Mouse (Mus musculus) thymus, postnatal 0 days (tissue): ENCODE data around the gene 4833423E24Rik. TPM values are rescaled to one million over a fixed set of nuclear protein-coding genes. Genes with fewer than 3 reads are reported as not detected.

ENCODE experiments used
- DNase-seq: peaks from one replicate; pipeline ENCODE4 v3.0.0-alpha.2; 2015; ENCODE audit warnings: low spot score
- polyA plus RNA-seq: library from polyadenylated mRNA; unstranded; fragments of >200 nt; fragmentation: Nextera tagmentation; extraction: Ambion mirVana; gene quantifications from 2 replicates; pipeline ENCODE4 v1.2.1, GENCODE M21; 2015

The 4833423E24Rik gene
- 1.6 and 1.8 TPM in 2 replicates for polyA plus RNA-seq

GRCm38 (mm10) chr2:85518879-85519278 lies at the start of gene 4833423E24Rik:
TSS of gene 4833423E24Rik (minus strand) at chr2:85519024.
- DNase-seq = no peak

- peak; percentile 17 for DNase-seq
Observed at GRCm38 (mm10) chr2:85561187-85561586, 42.4 kb upstream of the 4833423E24Rik start.

DNA sequence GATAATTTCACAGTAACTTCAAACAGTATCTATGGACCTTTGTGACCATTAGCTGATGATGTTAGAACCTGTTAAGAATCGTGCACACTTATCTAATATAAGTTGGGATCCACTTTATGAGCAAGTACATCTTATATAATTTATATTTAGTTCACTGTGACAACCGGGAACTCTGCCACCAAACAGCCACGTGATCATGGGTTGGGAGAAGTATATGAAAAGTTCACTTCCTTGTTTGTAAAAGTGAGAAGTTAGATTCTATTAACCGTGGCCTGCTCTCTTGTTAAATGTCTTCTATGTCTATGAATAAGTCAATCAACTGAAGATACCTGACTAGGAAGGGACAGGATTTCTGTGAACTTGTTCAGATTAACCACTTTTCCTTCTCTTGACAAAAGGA lies 41.4 kb upstream of the 4833423E24Rik start:
- DNase-seq = no peak

DNA sequence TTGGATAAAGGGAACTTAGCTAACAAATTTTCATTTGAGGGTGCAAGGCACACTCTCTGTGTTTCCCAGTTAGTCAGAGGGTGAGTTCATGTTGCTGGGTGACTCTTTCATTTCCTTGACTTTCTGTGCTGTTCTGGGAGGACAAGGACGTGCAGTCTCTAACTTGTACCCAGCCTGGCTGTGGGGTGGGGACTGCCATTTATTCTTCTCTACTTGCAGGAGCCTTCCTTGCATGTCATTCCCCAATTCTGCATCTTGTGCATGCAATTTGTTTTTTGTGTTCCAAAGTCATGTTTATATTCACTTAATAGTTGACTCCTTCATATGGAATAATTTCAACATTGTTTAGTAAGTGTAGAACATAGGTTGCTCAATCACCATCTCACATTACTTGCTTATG lies 36.0 kb upstream of the 4833423E24Rik start:
- DNase-seq = no peak

GRCm38 (mm10) chr2:85533934-85534333 lies 15.1 kb upstream of the 4833423E24Rik start:
- DNase-seq = no peak

DNA sequence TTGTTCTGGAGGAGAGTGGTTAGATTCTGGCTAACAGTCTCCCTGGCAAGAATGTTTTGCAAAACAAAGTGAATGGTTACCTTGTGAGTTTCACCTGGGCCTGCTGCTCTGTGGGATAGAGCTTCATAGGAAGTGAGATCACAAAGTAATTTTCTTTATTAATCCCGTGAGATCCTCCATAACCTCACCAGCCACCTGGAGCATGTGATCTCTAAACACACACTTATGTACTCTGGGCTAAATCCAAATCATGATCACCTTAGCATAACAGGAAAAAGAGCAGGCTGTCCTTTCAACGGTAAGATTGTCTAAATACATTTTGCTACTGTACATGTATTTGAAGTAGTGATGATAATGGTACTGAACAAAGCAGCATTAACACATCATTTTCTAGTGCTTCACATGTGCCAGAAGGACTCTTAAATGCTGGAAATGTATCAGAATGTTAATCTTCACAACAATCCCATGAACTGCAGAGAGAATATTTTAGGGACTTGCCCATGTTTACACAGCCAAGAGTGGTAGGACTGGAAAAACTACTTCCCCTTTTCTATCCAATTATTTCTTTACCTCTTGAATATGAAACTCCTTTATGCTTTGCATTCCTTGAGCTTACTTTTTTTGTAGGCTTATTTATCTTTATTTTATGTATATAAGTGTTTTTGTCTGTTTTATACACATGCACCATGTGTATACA lies 13.4 kb upstream of the 4833423E24Rik start:
- no peak for DNase-seq

DNA sequence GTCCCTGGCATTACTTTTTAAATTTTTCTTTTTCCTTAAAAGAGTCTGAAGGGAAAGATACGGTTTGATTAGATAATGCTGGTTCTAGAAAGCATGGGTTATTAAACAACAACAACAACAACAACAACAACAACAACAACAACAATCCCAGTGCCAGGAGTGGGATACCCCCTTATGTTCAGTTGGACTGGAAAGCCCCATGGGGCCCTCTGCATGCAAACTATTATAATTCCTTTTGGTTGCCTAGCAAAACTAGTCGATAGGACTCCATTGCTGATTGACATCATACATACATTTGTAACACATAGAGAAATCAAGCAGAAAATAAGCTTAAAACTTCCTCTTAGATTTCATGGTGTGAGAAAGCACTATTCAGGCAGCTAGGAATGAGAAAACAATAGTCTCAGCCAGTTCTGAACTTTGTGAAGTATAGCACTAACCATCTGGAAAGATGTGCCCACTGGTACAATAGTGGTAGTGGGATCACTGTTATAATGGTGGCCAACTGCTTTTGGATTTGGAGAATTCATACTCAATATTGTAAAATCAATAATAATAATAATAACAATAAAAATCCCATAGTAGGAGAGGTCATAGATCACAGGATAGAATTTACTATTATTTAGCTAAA lies 4.2 kb upstream of the 4833423E24Rik start:
- DNase-seq = no peak

DNA sequence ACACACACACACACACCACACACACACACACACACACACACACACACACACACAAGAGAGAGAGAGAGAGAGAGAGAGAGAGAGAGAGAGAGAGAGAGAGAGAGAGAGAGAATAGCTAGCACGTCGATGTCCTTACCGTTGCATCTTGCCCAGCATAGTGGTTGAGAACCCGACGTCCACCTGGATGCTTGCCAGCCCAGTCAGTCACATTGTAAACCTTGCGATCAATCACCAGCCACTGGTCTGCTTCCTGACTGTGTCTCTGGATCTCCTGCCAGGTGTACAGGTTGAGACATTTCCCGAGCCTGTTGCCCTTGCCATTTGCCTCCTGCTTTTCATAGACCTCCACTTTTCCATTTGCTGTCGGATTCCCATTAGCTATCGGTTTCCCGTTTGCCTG lies 532 bp downstream of the 4833423E24Rik start:
- no peak for DNase-seq

GRCm38 (mm10) chr2:85510376-85510775 lies 8.4 kb downstream of the 4833423E24Rik start:
- no peak for DNase-seq

GRCm38 (mm10) chr2:85490396-85490795 lies 28.4 kb downstream of the 4833423E24Rik start:
- no peak for DNase-seq

- no peak for DNase-seq
Observed at GRCm38 (mm10) chr2:85466801-85467325, 52.0 kb downstream of the 4833423E24Rik start.

GRCm38 (mm10) chr2:85443539-85443938 lies 75.3 kb downstream of the 4833423E24Rik start, which contains the start of gene Olfr995:
TSS of gene Olfr995 (minus strand) at chr2:85443639.
- no peak for DNase-seq

- DNase-seq = no peak
Observed at GRCm38 (mm10) chr2:85442546-85442945, 76.3 kb downstream of the 4833423E24Rik start.

GRCm38 (mm10) chr2:85436351-85436750 lies 82.5 kb downstream of the 4833423E24Rik start, which contains the start of gene Olfr994:
TSS of gene Olfr994 (minus strand) at chr2:85436451.
- DNase-seq = no peak

Other genes with a start within 250 kb of the 4833423E24Rik start
- not detected in 2 replicates for gene Olfr987, start 179.7 kb downstream of the 4833423E24Rik start, polyA plus RNA-seq
- not detected in 2 replicates for gene Olfr988, start 155.8 kb downstream of the 4833423E24Rik start, polyA plus RNA-seq
- gene Olfr992, start 109.6 kb downstream of the 4833423E24Rik start, polyA plus RNA-seq = not detected in 2 replicates
- gene Olfr993, start 104.1 kb downstream of the 4833423E24Rik start, polyA plus RNA-seq = not detected in 2 replicates
- gene Olfr994, start 82.6 kb downstream of the 4833423E24Rik start, polyA plus RNA-seq = not detected in 2 replicates
- gene Olfr995, start 75.4 kb downstream of the 4833423E24Rik start, polyA plus RNA-seq = not detected in 2 replicates
- not detected in 2 replicates for gene Olfr996, start 60.2 kb upstream of the 4833423E24Rik start, polyA plus RNA-seq
- not detected in 2 replicates for gene Olfr998, start 69.9 kb upstream of the 4833423E24Rik start, polyA plus RNA-seq
- not detected in 2 replicates for gene Olfr1000, start 92.9 kb upstream of the 4833423E24Rik start, polyA plus RNA-seq
- gene Olfr1002, start 131.7 kb upstream of the 4833423E24Rik start, polyA plus RNA-seq = not detected in 2 replicates
- gene Olfr154, start 145.4 kb upstream of the 4833423E24Rik start, polyA plus RNA-seq = not detected in 2 replicates
- not detected in 2 replicates for gene Olfr1006, start 159.7 kb upstream of the 4833423E24Rik start, polyA plus RNA-seq
- not detected in 2 replicates for gene Olfr1008, start 170.4 kb upstream of the 4833423E24Rik start, polyA plus RNA-seq
- not detected in 2 replicates for gene Olfr1009, start 196.4 kb upstream of the 4833423E24Rik start, polyA plus RNA-seq
- gene Olfr1012, start 243.7 kb upstream of the 4833423E24Rik start, polyA plus RNA-seq = not detected in 2 replicates
- gene Olfr1013, start 248.1 kb upstream of the 4833423E24Rik start, polyA plus RNA-seq = not detected in 2 replicates